Mouse (Mus musculus) liver, adult 2 months (tissue): Measurements from ENCODE around the gene Uap1l1. TPM values are rescaled to one million over a fixed set of nuclear protein-coding genes. Genes with fewer than 3 reads are reported as not detected.

Experiments
- DNase-seq: peaks from one replicate; pipeline ENCODE4 v3.0.0-alpha.2; 2011; ENCODE audit warnings: low read depth, low spot score; ENCODE audit errors: extremely low read depth
- H3K27ac ChIP-seq: fragments of 200-500 bp; replicated peaks from 2 replicates; pipeline ENCODE4 v1.5.1; 2012; ENCODE audit warnings: low read depth, mild to moderate bottlenecking, control low read depth, inconsistent platforms, low read length; ENCODE audit not compliant: insufficient read depth
- H3K27me3 ChIP-seq: fragments of 200-500 bp; 2 replicates; pipeline ENCODE4 v1.6.1; 2012; ENCODE audit warnings: mild to moderate bottlenecking, moderate library complexity, low read length, inconsistent platforms; ENCODE audit not compliant: control insufficient read depth, insufficient read depth
- H3K36me3 ChIP-seq: fragments of 200-500 bp; 2 replicates; pipeline ENCODE4 v1.6.1; 2012; ENCODE audit warnings: low read length, inconsistent platforms; ENCODE audit not compliant: control insufficient read depth, insufficient read depth
- H3K4me1 ChIP-seq: fragments of 200-500 bp; 2 replicates; pipeline ENCODE4 v1.6.1; 2011; ENCODE audit warnings: low read length; ENCODE audit not compliant: control insufficient read depth, insufficient read depth
- H3K4me3 ChIP-seq: fragments of 200-500 bp; 2 replicates; pipeline ENCODE4 v1.5.1; 2011; ENCODE audit warnings: low read depth, mild to moderate bottlenecking, control low read depth, low read length, moderate library complexity; ENCODE audit not compliant: insufficient read depth
- H3K79me2 ChIP-seq: fragments of 200-500 bp; 2 replicates; pipeline ENCODE4 v1.6.1; 2012; ENCODE audit warnings: inconsistent platforms, mild to moderate bottlenecking, low read length, moderate library complexity; ENCODE audit not compliant: control insufficient read depth, insufficient read depth
- H3K9ac ChIP-seq: fragments of 200-500 bp; 2 replicates; pipeline ENCODE4 v1.6.1; 2012; ENCODE audit warnings: low read depth, mild to moderate bottlenecking, control low read depth, inconsistent platforms, low read length
- CTCF ChIP-seq: fragments of 200-500 bp; IDR thresholded peaks from 2 replicates; pipeline ENCODE4 v1.5.1; 2011; ENCODE audit warnings: low read depth, low read length, control low read depth
- POLR2A ChIP-seq: fragments of 200-500 bp; IDR thresholded peaks from 2 replicates; pipeline ENCODE4 v1.6.1; 2011; ENCODE audit warnings: low read length, control low read depth; ENCODE audit not compliant: insufficient read depth; ENCODE audit errors: extremely low read depth
- WGBS: fragments of 180-500 bp; shearing (Covaris S2); methylation state at CpG from one replicate; pipeline ENCODE4 v1.1.7; 2018; 5-methylcytosine and 5-hydroxymethylcytosine counted together
- polyA plus RNA-seq: library from polyadenylated mRNA; depleted of rRNA; stranded (reverse); fragments of >200 nt; gene quantifications from 2 replicates; pipeline ENCODE4 v1.2.3, GENCODE M21; 2012
- total RNA-seq: library from RNA; depleted of rRNA; stranded (reverse); fragments of >200 nt; gene quantifications from 2 replicates; pipeline ENCODE4 v1.2.3, GENCODE M21; 2014

Uap1l1 gene
- total and polyA plus RNA-seq, 2 experiments, result 3.3 to 8.1 TPM

DNA sequence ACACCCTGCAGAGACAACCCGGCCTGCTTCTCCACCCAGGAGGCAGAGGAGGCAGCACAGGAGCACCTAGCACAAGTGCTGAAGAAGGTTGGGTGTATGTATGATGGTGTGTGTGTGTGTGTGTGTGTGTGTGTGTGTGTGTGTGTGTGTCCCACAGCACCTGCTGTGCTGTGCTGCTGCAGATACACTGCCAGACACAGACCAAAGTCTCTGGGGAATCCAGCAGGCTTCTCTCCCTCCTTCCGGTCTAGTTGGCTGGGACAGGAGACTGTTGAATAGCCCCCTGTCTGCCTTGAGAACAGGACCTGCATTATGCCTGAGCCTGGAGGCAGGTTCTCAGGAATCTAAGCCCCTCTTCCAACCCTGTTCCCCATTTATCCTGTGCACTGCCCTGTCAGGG, 7.9 kb upstream of the Uap1l1 start:
- Histone ChIP-seq H3K4me3 (no peak overlapping the region), H3K36me3 (no peaks in the 10 kb centered on the region), H3K79me2 (no peaks in the 10 kb centered on the region), H3K9ac (no peak overlapping the region), H3K27ac (no peak overlapping the region), H3K4me1 (peaks cover 5% of the 10 kb centered on the region; the same call in 1 of the 2 replicates), H3K27me3 (peaks cover 8% of the 10 kb centered on the region)
- DNase-seq, result no peak
- 73% methylated on average over 2 of the region's 2 CpGs for WGBS
- TF ChIP-seq POLR2A (no peak), CTCF (no peak)

DNA sequence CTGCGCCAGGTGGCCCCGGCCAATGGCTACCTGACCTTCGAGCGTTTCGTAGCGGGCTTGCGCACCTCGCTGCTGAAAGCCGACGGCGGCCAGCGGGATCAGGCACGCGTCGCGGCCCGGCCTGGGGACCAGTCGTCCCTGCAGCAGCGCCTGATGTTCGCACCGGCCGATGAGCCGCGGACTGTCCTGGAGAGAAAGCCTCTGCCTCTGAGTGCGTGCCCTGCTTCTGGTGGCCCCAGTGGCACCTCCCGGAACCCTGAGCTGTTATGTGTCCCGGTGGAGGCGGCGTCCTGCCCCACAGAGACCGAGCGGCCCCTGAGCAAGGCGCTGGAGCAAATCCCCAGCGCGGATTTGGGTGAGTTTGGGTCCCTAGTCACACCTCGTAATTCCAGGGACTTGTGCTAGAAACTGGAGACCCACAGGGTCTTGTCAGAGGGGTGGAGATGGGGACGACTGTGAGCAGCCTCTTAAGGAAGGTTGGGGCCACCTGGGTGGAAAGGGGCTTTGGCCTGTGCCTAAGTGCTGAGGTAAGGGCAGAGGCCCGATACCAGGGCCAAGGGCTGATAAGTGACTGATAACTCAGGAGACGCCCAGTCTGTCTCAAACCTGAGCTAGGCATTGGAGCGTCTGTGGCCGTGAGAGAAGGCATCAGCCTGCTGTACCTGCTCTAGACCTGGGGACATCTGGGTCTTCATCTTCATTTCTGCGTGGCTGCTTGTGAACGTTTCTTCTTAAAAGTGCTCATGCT, 7.3 kb upstream of the Uap1l1 start:
- no peak overlapping the region for H3K27ac ChIP-seq
- H3K4me3 ChIP-seq, result peak overlapping the region; percentile 62
- TF ChIP-seq POLR2A, result no peak
- TF ChIP-seq CTCF, result no peak
- WGBS, result 10% methylated on average over 42 of the region's 42 CpGs
- peak overlapping the region; percentile 43 for H3K9ac ChIP-seq
- peaks cover 8% of the 10 kb centered on the region for H3K27me3 ChIP-seq
- H3K4me1 ChIP-seq, result peaks cover 5% of the 10 kb centered on the region; the same call in 1 of the 2 replicates
- DNase-seq, result no peak
- no peaks in the 10 kb centered on the region for H3K79me2 ChIP-seq
- no peaks in the 10 kb centered on the region for H3K36me3 ChIP-seq

DNA sequence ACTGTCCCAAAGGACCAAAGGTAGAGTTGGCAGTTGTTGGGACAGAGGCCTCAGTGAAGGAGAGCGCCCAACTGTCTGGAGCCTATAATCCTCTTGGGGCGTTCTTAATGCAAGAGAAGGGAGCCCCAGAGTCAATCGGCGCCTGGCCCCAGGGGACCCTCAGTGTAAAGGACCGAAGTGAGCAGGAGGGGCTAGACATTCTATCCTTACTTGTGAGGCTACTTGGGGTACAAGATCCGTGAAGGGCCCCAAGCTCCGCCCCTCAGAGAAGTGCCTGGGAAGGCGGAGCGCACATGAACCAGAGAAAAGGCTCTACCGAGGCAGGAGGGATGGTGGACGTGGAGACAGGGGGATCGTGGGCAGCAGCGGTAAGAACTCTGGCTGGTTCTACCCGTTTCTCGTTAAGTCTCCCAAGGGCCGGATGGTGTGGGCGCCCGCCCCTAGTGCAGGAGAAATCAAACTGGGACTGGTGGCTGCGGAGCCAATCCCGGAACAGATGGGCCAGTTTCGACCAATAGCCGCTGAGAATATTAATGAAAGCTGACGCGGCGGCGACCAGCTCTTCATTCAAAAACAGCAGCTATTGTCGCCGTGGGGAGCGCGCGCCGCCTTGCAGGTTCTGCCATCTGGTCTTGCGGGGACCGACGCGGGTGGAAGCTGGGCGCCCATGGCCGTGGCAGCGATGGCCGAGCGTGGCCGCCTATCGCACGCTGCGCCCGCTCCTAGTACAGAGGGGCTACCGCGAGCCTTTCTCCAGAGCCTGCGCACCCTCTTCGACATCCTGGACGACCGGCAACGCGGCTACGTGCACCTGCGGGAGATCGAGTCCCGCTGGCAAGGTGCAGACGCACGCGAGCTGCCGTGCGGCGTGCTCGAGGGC, 6.5 kb upstream of the Uap1l1 start, which contains the start of gene Sapcd2:
Sapcd2 (plus strand) TSS at position 558 of the 880 bp plus-strand sequence.
- Histone ChIP-seq H3K27me3 (peaks cover 8% of the 10 kb centered on the region), H3K79me2 (no peaks in the 10 kb centered on the region), H3K27ac (no peak within 1 kb of the TSS), H3K4me3 (peak within 1 kb of the TSS; percentile 62), H3K36me3 (no peaks in the 10 kb centered on the region), H3K9ac (peak within 1 kb of the TSS; percentile 43), H3K4me1 (peaks cover 5% of the 10 kb centered on the region; the same call in 1 of the 2 replicates)
- DNase-seq, result peak; percentile 63
- 3% methylated on average over 65 of the region's 65 CpGs for WGBS
- TF ChIP-seq CTCF (no peak), POLR2A (no peak)

DNA sequence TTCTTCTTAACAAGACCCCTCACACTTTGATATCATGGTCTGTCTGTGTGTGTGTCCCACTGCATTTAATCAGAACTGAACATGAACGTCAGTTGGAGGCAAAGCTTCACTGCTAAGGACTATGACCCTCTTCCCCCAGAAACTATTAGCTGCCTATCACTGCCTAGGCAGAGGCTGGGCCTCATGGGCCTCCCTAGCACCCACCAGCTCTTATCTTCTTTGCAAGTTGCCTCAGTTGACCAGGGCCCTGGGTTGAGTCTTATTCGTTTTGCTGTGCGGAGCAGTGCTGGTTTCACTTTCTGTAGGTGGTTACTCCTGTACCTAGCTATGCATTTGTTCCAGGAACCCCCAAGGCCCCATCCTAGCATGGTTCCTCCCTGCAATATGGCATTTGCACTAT, 4.5 kb upstream of the Uap1l1 start:
- Histone ChIP-seq H3K9ac (no peak overlapping the region), H3K27me3 (peaks cover 8% of the 10 kb centered on the region), H3K4me3 (no peak overlapping the region), H3K79me2 (no peaks in the 10 kb centered on the region), H3K4me1 (peaks cover 5% of the 10 kb centered on the region), H3K36me3 (no peaks in the 10 kb centered on the region), H3K27ac (no peak overlapping the region)
- WGBS, result 92% methylated on average over 3 of the region's 3 CpGs
- DNase-seq, result no peak
- TF ChIP-seq POLR2A (no peak), CTCF (no peak)

DNA sequence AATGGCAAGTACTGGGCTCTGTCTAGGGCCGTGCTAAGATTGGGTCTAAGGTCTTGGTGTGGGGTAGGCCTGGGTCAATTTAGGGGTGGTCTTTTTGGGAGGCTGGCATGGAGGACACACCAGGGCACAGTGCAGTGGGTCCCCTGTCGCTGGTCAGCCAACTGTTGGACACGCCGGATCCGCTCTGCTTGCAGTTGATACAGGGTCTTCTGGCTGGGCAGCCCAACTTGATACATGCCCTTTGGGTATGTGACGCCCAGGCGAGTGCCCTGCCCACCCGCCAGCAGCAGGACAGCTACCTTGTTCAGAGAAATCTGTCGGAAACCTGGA, 756 bp downstream of the Uap1l1 start:
- Histone ChIP-seq H3K27me3 (no peaks in the 10 kb centered on the region), H3K36me3 (no peaks in the 10 kb centered on the region), H3K27ac (no peak overlapping the region), H3K9ac (peak overlapping the region; percentile 89), H3K4me1 (no peaks in the 10 kb centered on the region; the same call in 1 of the 2 replicates), H3K79me2 (no peaks in the 10 kb centered on the region), H3K4me3 (peak overlapping the region; percentile 86)
- no peak for DNase-seq
- 60% methylated on average over 9 of the region's 9 CpGs for whole genome bisulfite sequencing
- TF ChIP-seq CTCF (no peak), POLR2A (no peak)
